Mouse (Mus musculus) thymus, adult 2 months (tissue): ENCODE measurements at regions not wholly inside any gene's neighbourhood (a gene's known extent, or its start where the extent isn't known, plus 50 kb on each side); places are given as distances from the start of the nearest gene placed in this dataset.

ENCODE experiments used
- CTCF ChIP-seq: fragments of 200-500 bp; IDR thresholded peaks from 2 replicates; pipeline ENCODE4 v1.5.1; 2012; ENCODE audit warnings: mild to moderate bottlenecking, control low read depth, low read length, moderate library complexity, borderline replicate concordance; ENCODE audit not compliant: control insufficient read depth, poor library complexity, insufficient read depth; ENCODE audit errors: extremely low read depth
- POLR2A ChIP-seq: fragments of 200-500 bp; IDR thresholded peaks from 2 replicates; pipeline ENCODE4 v1.6.1; 2012; ENCODE audit warnings: mild to moderate bottlenecking, low read length, control low read depth, moderate library complexity; ENCODE audit not compliant: control insufficient read depth, poor library complexity, insufficient read depth; ENCODE audit errors: extremely low read depth

- TF ChIP-seq CTCF (no peak), POLR2A (no peak)
Measured at GRCm38 (mm10) chrX:11929448-11929847, 230.7 kb downstream of the Bcor start.
